ENCODE assay signal across 9 mouse cellular contexts in genomic region chr11:51764816-51765215, GRCm38 (mm10). TPM values are rescaled to one million over a fixed set of nuclear protein-coding genes. Genes with fewer than 3 reads are reported as not detected.
DNase-seq lines count a peak whose midpoint lies in the region; ATAC-seq and TF ChIP-seq lines count a peak whose summit lies in the region.
"Had no signal": no experiment of that assay in that cellular context is flagged by ENCODE, and none has a peak within 500 bp of the region (broad histone marks: within the 10 kb centered on the region; RNA-seq: fewer than 3 reads in every experiment).

No protein-coding gene starts in this region.

- no peak for ATAC-seq in heart, embryonic 16.5 days (replicated peaks; ENCODE audit: extremely low read depth, insufficient read depth, low FRiP score)
- ATAC-seq in intestine, embryonic 15.5 days, result no peak
- no peak for ATAC-seq in midbrain, embryonic 15.5 days (replicated peaks)

- H3K9ac ChIP-seq in heart, embryonic 16.5 days (ENCODE audit: low read length), result no peak overlapping the region
- H3K9ac ChIP-seq in intestine, embryonic 15.5 days, result no peak overlapping the region
- no peak overlapping the region for H3K9ac ChIP-seq in midbrain, embryonic 15.5 days

- no peaks in the 10 kb centered on the region for H3K9me3 ChIP-seq in heart, embryonic 16.5 days (replicated peaks; ENCODE audit: control insufficient read depth, low read length)
- no peaks in the 10 kb centered on the region for H3K9me3 ChIP-seq in intestine, embryonic 15.5 days
- no peaks in the 10 kb centered on the region for H3K9me3 ChIP-seq in midbrain, embryonic 15.5 days

- no peak overlapping the region for H3K27ac ChIP-seq in heart, embryonic 16.5 days (ENCODE audit: low read length)
- no peak overlapping the region for H3K27ac ChIP-seq in cortical plate, adult 2 months (ENCODE audit: insufficient read depth, low read length)
- no peak overlapping the region for H3K27ac ChIP-seq in intestine, embryonic 15.5 days
- H3K27ac ChIP-seq in midbrain, embryonic 15.5 days, result no peak overlapping the region

- H3K36me3 ChIP-seq in heart, embryonic 16.5 days (ENCODE audit: control insufficient read depth, insufficient read depth), result no peaks in the 10 kb centered on the region
- no peaks in the 10 kb centered on the region for H3K36me3 ChIP-seq in intestine, embryonic 15.5 days
- H3K36me3 ChIP-seq in midbrain, embryonic 15.5 days (replicated peaks), result no peaks in the 10 kb centered on the region

- H3K4me2 ChIP-seq in heart, embryonic 16.5 days (ENCODE audit: low read depth, low read length), result peak overlapping the region; percentile 76; the same call in 1 of the 2 replicates
- H3K4me2 ChIP-seq in intestine, embryonic 15.5 days (replicated peaks), result peak overlapping the region; percentile 77
- H3K4me2 ChIP-seq in midbrain, embryonic 15.5 days, result peak overlapping the region; percentile 89

- no peak overlapping the region for H3K4me3 ChIP-seq in heart, embryonic 16.5 days (ENCODE audit: low read length)
- peak overlapping the region; percentile 74; the same call in 1 of the 2 replicates for H3K4me3 ChIP-seq in cortical plate, adult 2 months (ENCODE audit: insufficient read depth, low read length)
- H3K4me3 ChIP-seq in intestine, embryonic 15.5 days (replicated peaks), result peak overlapping the region; percentile 93; the same call in 1 of the 2 replicates
- no peak overlapping the region for H3K4me3 ChIP-seq in midbrain, embryonic 15.5 days

- H3K4me1 ChIP-seq in heart, embryonic 16.5 days (ENCODE audit: control insufficient read depth, insufficient read depth, low read length), result peaks cover 7% of the 10 kb centered on the region
- H3K4me1 ChIP-seq in cortical plate, adult 2 months (ENCODE audit: control insufficient read depth, insufficient read depth, low read length), result peaks cover 17% of the 10 kb centered on the region
- H3K4me1 ChIP-seq in intestine, embryonic 15.5 days (replicated peaks), result peaks cover 10% of the 10 kb centered on the region
- H3K4me1 ChIP-seq in midbrain, embryonic 15.5 days, result peaks cover 13% of the 10 kb centered on the region

- no peak for DNase-seq in heart, adult 11 months
- DNase-seq in thymus, postnatal 4 days, result no peak
- no peak for DNase-seq in adipocyte (ENCODE audit: low spot score)
- DNase-seq in adrenal gland, adult 18-20 months (ENCODE audit: low spot score in 2 of 2), result no peak
- DNase-seq: gastrocnemius, postnatal 36 days had no signal

- H3K27me3 ChIP-seq in heart, embryonic 16.5 days (ENCODE audit: control insufficient read depth, insufficient read depth, low read length), result no peaks in the 10 kb centered on the region
- no peaks in the 10 kb centered on the region for H3K27me3 ChIP-seq in intestine, embryonic 15.5 days (replicated peaks)
- H3K27me3 ChIP-seq in midbrain, embryonic 15.5 days (replicated peaks), result 0 out of 2 replicates have a peak, but pooled peaks cover 7% of the 10 kb centered on the region

- no peak for TF ChIP-seq CTCF in cortical plate, adult 2 months (IDR thresholded peaks at IDR 0.05; ENCODE audit: extremely low read depth, insufficient read depth, low read length)

- 84% methylated on average over 4 of the region's 4 CpGs for WGBS in heart, embryonic 16.5 days
- WGBS in intestine, embryonic 15.5 days, result 82% methylated on average over 4 of the region's 4 CpGs
- WGBS in midbrain, embryonic 15.5 days, result 89% methylated on average over 4 of the region's 4 CpGs

- TF ChIP-seq POLR2A in cortical plate, adult 2 months (IDR thresholded peaks at IDR 0.05; ENCODE audit: extremely low read depth, insufficient read depth, low read length), result no peak

RNA-seq across cellular contexts. Expression of gene Sar1b, which starts 1.3 kb away (rescaled TPM):
- polyA plus RNA-seq in heart, embryonic 16.5 days (2015; fragmentation: Nextera tagmentation; extraction: Ambion mirVana), result 136 and 138 TPM in 2 replicates
- 97.2 and 100 TPM in 2 replicates for polyA plus RNA-seq in cortical plate, adult 2 months (2012; rRNA removed)
- 168 and 171 TPM in 2 replicates for polyA plus RNA-seq in intestine, embryonic 15.5 days (2015; fragmentation: Nextera tagmentation; extraction: Ambion mirVana)
- polyA plus RNA-seq in midbrain, embryonic 15.5 days (2015; fragmentation: Nextera tagmentation; extraction: Ambion mirVana), result 172 and 174 TPM in 2 replicates
- total RNA-seq in adrenal gland, adult 18-20 months (2021), result 100 to 1,000 TPM; 109 to 110 TPM

RNA-seq across cellular contexts. Expression of gene Sec24a, which starts 1.4 kb away (rescaled TPM):
- 9.7 and 10.7 TPM in 2 replicates for polyA plus RNA-seq in heart, embryonic 16.5 days (2015; fragmentation: Nextera tagmentation; extraction: Ambion mirVana)
- 9.3 and 9.4 TPM in 2 replicates for polyA plus RNA-seq in cortical plate, adult 2 months (2012; rRNA removed)
- polyA plus RNA-seq in intestine, embryonic 15.5 days (2015; fragmentation: Nextera tagmentation; extraction: Ambion mirVana), result 20.1 and 20.8 TPM in 2 replicates
- 14.2 and 15.8 TPM in 2 replicates for polyA plus RNA-seq in midbrain, embryonic 15.5 days (2015; fragmentation: Nextera tagmentation; extraction: Ambion mirVana)
- 10 to 100 TPM; 33.2 to 47.2 TPM for total RNA-seq in adrenal gland, adult 18-20 months (2021)

Comparison
In these comparisons a context has a peak if more than half of its experiments do, and no peak if none do; other contexts are left out.
1. H3K4me3 ChIP-seq: peak in cortical plate, adult 2 months (single experiment) and intestine, embryonic 15.5 days (single experiment); none in heart, embryonic 16.5 days (single experiment) and midbrain, embryonic 15.5 days (single experiment).
2. Peak in every context shown above with its lines, with median percentiles within 50 percentile points of each other: H3K4me2 ChIP-seq.